Mouse (Mus musculus) heart, embryonic 11.5 days (tissue): ENCODE measurements around the gene Sec22c. TPM values are rescaled to one million over a fixed set of nuclear protein-coding genes. Genes with fewer than 3 reads are reported as not detected.

Source experiments
- ATAC-seq: fragments of 200-750 bp; cut with Nextera tagmentation; replicated peaks from 2 replicates; pipeline ENCODE4 v1.8.0; 2017; ENCODE audit warnings: moderate library complexity; ENCODE audit not compliant: insufficient number of reproducible peaks, low FRiP score, low TSS enrichment
- H3K27ac ChIP-seq: fragments of 300-500 bp; sonication (generic); 2 replicates; pipeline ENCODE4 v1.5.1; 2014; ENCODE audit warnings: mild to moderate bottlenecking, low read depth, low read length
- H3K27me3 ChIP-seq: fragments of 300-500 bp; sonication (generic); 2 replicates; pipeline ENCODE4 v1.6.1; 2014; ENCODE audit warnings: mild to moderate bottlenecking, low read length, mixed read lengths; ENCODE audit not compliant: control insufficient read depth, insufficient read depth
- H3K36me3 ChIP-seq: fragments of 300-500 bp; sonication (generic); 2 replicates; pipeline ENCODE4 v1.6.1; 2014; ENCODE audit warnings: mild to moderate bottlenecking, low read length, moderate library complexity, mixed read lengths; ENCODE audit not compliant: control insufficient read depth, insufficient read depth
- H3K4me1 ChIP-seq: fragments of 300-500 bp; sonication (generic); 2 replicates; pipeline ENCODE4 v1.6.1; 2014; ENCODE audit warnings: low read length; ENCODE audit not compliant: control insufficient read depth, insufficient read depth
- H3K4me2 ChIP-seq: fragments of 300-500 bp; sonication (generic); 2 replicates; pipeline ENCODE4 v1.6.1; 2014; ENCODE audit warnings: mild to moderate bottlenecking, moderate library complexity
- H3K4me3 ChIP-seq: fragments of 300-500 bp; sonication (generic); 2 replicates; pipeline ENCODE4 v1.5.1; 2014; ENCODE audit warnings: low read depth, low read length
- H3K9ac ChIP-seq: fragments of 300-500 bp; sonication (generic); 2 replicates; pipeline ENCODE4 v1.6.1; 2014; ENCODE audit warnings: mild to moderate bottlenecking, low read depth, low read length, moderate library complexity
- H3K9me3 ChIP-seq: fragments of 300-500 bp; sonication (generic); replicated peaks from 2 replicates; pipeline ENCODE4 v1.6.1; 2016; ENCODE audit warnings: low read length; ENCODE audit not compliant: control insufficient read depth
- WGBS: fragments of 180-500 bp; shearing (Covaris S2); extraction: QIAGEN DNeasy Blood & Tissue Kit; methylation state at CpG from one replicate; pipeline ENCODE4 v1.1.7; 2014; ENCODE audit not compliant: insufficient replicate concordance; 5-methylcytosine and 5-hydroxymethylcytosine counted together
- polyA plus RNA-seq: library from polyadenylated mRNA; unstranded; fragments of >200 nt; fragmentation: Nextera tagmentation; extraction: Ambion mirVana; gene quantifications from 2 replicates; pipeline ENCODE4 v1.2.1, GENCODE M21; 2014

Sec22c gene
- polyA plus RNA-seq, 1 experiment from 2014 or later: 4.3 TPM

- H3K4me3 ChIP-seq: no peak overlapping the region
- 0 out of 2 replicates have a peak, but pooled peaks cover 2% of the 10 kb centered on the region for H3K9me3 ChIP-seq
- 100% methylated on average over 1 of the region's 1 CpGs for WGBS
- no peaks in the 10 kb centered on the region for H3K27me3 ChIP-seq
- H3K4me1 ChIP-seq: no peaks in the 10 kb centered on the region
- no peak for ATAC-seq
- no peak overlapping the region for H3K9ac ChIP-seq
- no peak overlapping the region for H3K27ac ChIP-seq
- no peaks in the 10 kb centered on the region for H3K36me3 ChIP-seq
- H3K4me2 ChIP-seq: no peak overlapping the region
Measured at GRCm38 (mm10) chr9:121697150-121698049, 7.9 kb downstream of the Sec22c start.

GRCm38 (mm10) chr9:121696626-121697025, 8.7 kb downstream of the Sec22c start:
- Histone ChIP-seq H3K36me3 (peaks cover 4% of the 10 kb centered on the region; the same call in 1 of the 2 replicates), H3K9ac (no peak overlapping the region), H3K4me2 (no peak overlapping the region), H3K4me3 (no peak overlapping the region), H3K27me3 (no peaks in the 10 kb centered on the region), H3K27ac (no peak overlapping the region), H3K9me3 (0 out of 2 replicates have a peak, but pooled peaks cover 2% of the 10 kb centered on the region), H3K4me1 (no peaks in the 10 kb centered on the region)
- 93% methylated on average over 9 of the region's 9 CpGs for WGBS
- no peak for ATAC-seq

- Histone ChIP-seq H3K9ac (no peak overlapping the region), H3K4me2 (no peak overlapping the region), H3K27ac (no peak overlapping the region), H3K36me3 (peaks cover 5% of the 10 kb centered on the region; the same call in 1 of the 2 replicates), H3K9me3 (0 out of 2 replicates have a peak, but pooled peaks cover 2% of the 10 kb centered on the region), H3K4me1 (no peaks in the 10 kb centered on the region), H3K4me3 (no peak overlapping the region), H3K27me3 (no peaks in the 10 kb centered on the region)
- ATAC-seq: no peak
- WGBS: 73% methylated on average over 12 of the region's 12 CpGs
Measured at GRCm38 (mm10) chr9:121694736-121695135, 10.6 kb downstream of the Sec22c start.

GRCm38 (mm10) chr9:121690734-121691133, 14.6 kb downstream of the Sec22c start:
- Histone ChIP-seq H3K9ac (no peak overlapping the region), H3K4me3 (no peak overlapping the region), H3K4me1 (no peaks in the 10 kb centered on the region), H3K36me3 (peaks cover 12% of the 10 kb centered on the region), H3K27ac (no peak overlapping the region), H3K27me3 (no peaks in the 10 kb centered on the region), H3K9me3 (no peaks in the 10 kb centered on the region), H3K4me2 (no peak overlapping the region)
- WGBS: 88% methylated on average over 7 of the region's 7 CpGs
- ATAC-seq: no peak

- Histone ChIP-seq H3K4me1 (no peaks in the 10 kb centered on the region), H3K4me3 (no peak overlapping the region), H3K36me3 (peaks cover 12% of the 10 kb centered on the region), H3K27me3 (no peaks in the 10 kb centered on the region), H3K9ac (no peak overlapping the region), H3K9me3 (no peaks in the 10 kb centered on the region), H3K27ac (no peak overlapping the region), H3K4me2 (no peak overlapping the region)
- 82% methylated on average over 15 of the region's 15 CpGs for WGBS
- no peak for ATAC-seq
Measured at GRCm38 (mm10) chr9:121690200-121690651, 15.1 kb downstream of the Sec22c start.

- peaks cover 7% of the 10 kb centered on the region; the same call in 1 of the 2 replicates for H3K36me3 ChIP-seq
- ATAC-seq: no peak
- no peak overlapping the region for H3K27ac ChIP-seq
- no peak overlapping the region for H3K9ac ChIP-seq
- no peak overlapping the region for H3K4me3 ChIP-seq
- 72% methylated on average over 7 of the region's 7 CpGs for WGBS
- no peaks in the 10 kb centered on the region; the same call in 1 of the 2 replicates for H3K4me1 ChIP-seq
- no peaks in the 10 kb centered on the region for H3K27me3 ChIP-seq
- no peak overlapping the region for H3K4me2 ChIP-seq
- no peaks in the 10 kb centered on the region for H3K9me3 ChIP-seq
Measured at GRCm38 (mm10) chr9:121684702-121685101, 20.6 kb downstream of the Sec22c start.

- Histone ChIP-seq H3K36me3 (no peaks in the 10 kb centered on the region), H3K9me3 (no peaks in the 10 kb centered on the region), H3K4me1 (no peaks in the 10 kb centered on the region; the same call in 1 of the 2 replicates), H3K27ac (no peak overlapping the region), H3K4me2 (no peak overlapping the region), H3K4me3 (no peak overlapping the region), H3K27me3 (0 out of 2 replicates have a peak, but pooled peaks cover 2% of the 10 kb centered on the region), H3K9ac (no peak overlapping the region)
- no peak for ATAC-seq
- WGBS: 76% methylated on average over 18 of the region's 18 CpGs
Measured at GRCm38 (mm10) chr9:121682037-121682680, 23.1 kb downstream of the Sec22c start.

GRCm38 (mm10) chr9:121681191-121681590, 24.1 kb downstream of the Sec22c start:
- no peak for ATAC-seq
- H3K27ac ChIP-seq: no peak overlapping the region
- WGBS: 70% methylated on average over 8 of the region's 8 CpGs
- H3K36me3 ChIP-seq: no peaks in the 10 kb centered on the region
- no peaks in the 10 kb centered on the region; the same call in 1 of the 2 replicates for H3K4me1 ChIP-seq
- no peak overlapping the region for H3K4me2 ChIP-seq
- H3K4me3 ChIP-seq: no peak overlapping the region
- H3K9ac ChIP-seq: no peak overlapping the region
- no peaks in the 10 kb centered on the region for H3K9me3 ChIP-seq
- 0 out of 2 replicates have a peak, but pooled peaks cover 2% of the 10 kb centered on the region for H3K27me3 ChIP-seq
